ENCODE assay signal across 8 mouse cellular contexts in genomic region chr14:118937533-118938492, GRCm38 (mm10). TPM values are rescaled to one million over a fixed set of nuclear protein-coding genes. Genes with fewer than 3 reads are reported as not detected.
A peak's percentile ranks its signal among the peaks of the same experiment; 100 is the strongest.
DNase-seq lines count a peak whose midpoint lies in the region; ATAC-seq and TF ChIP-seq lines count a peak whose summit lies in the region.

Gene Dnajc3 (plus strand): TSS chr14:118937976.

- H3K4me2 ChIP-seq in forebrain, embryonic 12.5 days: peak within 1 kb of the TSS; percentile 71
- H3K4me2 ChIP-seq in heart, postnatal 0 days (ENCODE audit: low read depth, low read length): peak within 1 kb of the TSS; percentile 74
- H3K4me2 ChIP-seq in liver, embryonic 16.5 days (ENCODE audit: low read depth, low read length): peak within 1 kb of the TSS; percentile 96
- H3K4me2 ChIP-seq in neural tube, embryonic 13.5 days: peak within 1 kb of the TSS; percentile 69

- WGBS in forebrain, embryonic 12.5 days: under 1% methylated on average over 93 of the region's 124 CpGs
- WGBS in heart, postnatal 0 days: under 1% methylated on average over 122 of the region's 124 CpGs
- WGBS in liver, embryonic 16.5 days (ENCODE audit: insufficient replicate concordance): under 1% methylated on average over 118 of the region's 124 CpGs
- under 1% methylated on average over 117 of the region's 124 CpGs for WGBS in neural tube, embryonic 13.5 days

- peak within 1 kb of the TSS; percentile 82 for H3K27ac ChIP-seq in forebrain, embryonic 12.5 days
- H3K27ac ChIP-seq in heart, postnatal 0 days (ENCODE audit: low read depth): peak within 1 kb of the TSS; percentile 97
- H3K27ac ChIP-seq in liver, embryonic 16.5 days (ENCODE audit: low read length): peak within 1 kb of the TSS; percentile 91
- H3K27ac ChIP-seq in neural tube, embryonic 13.5 days (replicated peaks): peak within 1 kb of the TSS; percentile 89
- H3K27ac ChIP-seq in testis, adult 2 months (ENCODE audit: control insufficient read depth, insufficient read depth, low read depth, low read length): peak within 1 kb of the TSS; percentile 95

- H3K4me1 ChIP-seq in E14TG2a.4 (replicated peaks; ENCODE audit: low read depth, low read length): peaks cover 25% of the 10 kb centered on the region
- H3K4me1 ChIP-seq in forebrain, embryonic 12.5 days: peaks cover 23% of the 10 kb centered on the region
- peaks cover 17% of the 10 kb centered on the region for H3K4me1 ChIP-seq in heart, postnatal 0 days (ENCODE audit: control insufficient read depth, insufficient read depth)
- peaks cover 30% of the 10 kb centered on the region for H3K4me1 ChIP-seq in liver, embryonic 16.5 days (ENCODE audit: control insufficient read depth, low read depth, low read length)
- H3K4me1 ChIP-seq in neural tube, embryonic 13.5 days (replicated peaks): peaks cover 31% of the 10 kb centered on the region
- peaks cover 7% of the 10 kb centered on the region for H3K4me1 ChIP-seq in testis, adult 2 months (ENCODE audit: control insufficient read depth, insufficient read depth, low read length)

- DNase-seq in c-Kit-positive CD71-positive TER-119-positive erythroid progenitor cells, embryonic 14.5 days (ENCODE audit: low spot score): peak; percentile 97
- peak; percentile 99 for DNase-seq in heart, postnatal 0 days (ENCODE audit: low spot score)
- DNase-seq in kidney, postnatal 4 days: peak; percentile 99 to 100

- H3K9me3 ChIP-seq in E14TG2a.4 (ENCODE audit: low read length): no peaks in the 10 kb centered on the region
- H3K9me3 ChIP-seq in forebrain, embryonic 12.5 days: no peaks in the 10 kb centered on the region
- no peaks in the 10 kb centered on the region for H3K9me3 ChIP-seq in heart, postnatal 0 days (replicated peaks; ENCODE audit: control insufficient read depth, low read length)
- no peaks in the 10 kb centered on the region for H3K9me3 ChIP-seq in liver, embryonic 16.5 days (replicated peaks; ENCODE audit: control insufficient read depth, low read length)
- H3K9me3 ChIP-seq in neural tube, embryonic 13.5 days: no peaks in the 10 kb centered on the region

- no peak for TF ChIP-seq CTCF in E14TG2a.4 (conservative IDR thresholded peaks at IDR 0.05; ENCODE audit: low read length)
- TF ChIP-seq CTCF in heart, postnatal 0 days (IDR thresholded peaks at IDR 0.05; ENCODE audit: low read depth): no peak
- TF ChIP-seq CTCF in testis, adult 2 months (IDR thresholded peaks at IDR 0.05; ENCODE audit: control insufficient read depth, insufficient read depth, insufficient replicate concordance, low read depth, low read length): no peak

- H3K36me3 ChIP-seq in E14TG2a.4 (ENCODE audit: insufficient read depth, low read length): no peaks in the 10 kb centered on the region
- no peaks in the 10 kb centered on the region for H3K36me3 ChIP-seq in forebrain, embryonic 12.5 days (replicated peaks)
- H3K36me3 ChIP-seq in heart, postnatal 0 days (replicated peaks; ENCODE audit: control insufficient read depth, insufficient read depth, low read length): no peaks in the 10 kb centered on the region
- H3K36me3 ChIP-seq in liver, embryonic 16.5 days (ENCODE audit: control insufficient read depth, insufficient read depth): no peaks in the 10 kb centered on the region
- no peaks in the 10 kb centered on the region for H3K36me3 ChIP-seq in neural tube, embryonic 13.5 days
- H3K36me3 ChIP-seq in testis, adult 2 months (ENCODE audit: control insufficient read depth, insufficient read depth, low read length): no peaks in the 10 kb centered on the region

- H3K4me3 ChIP-seq in E14TG2a.4 (replicated peaks; ENCODE audit: low read length): peak within 1 kb of the TSS; percentile 99
- H3K4me3 ChIP-seq in forebrain, embryonic 12.5 days (replicated peaks): peak within 1 kb of the TSS; percentile 98
- H3K4me3 ChIP-seq in heart, postnatal 0 days (ENCODE audit: low read depth, low read length): peak within 1 kb of the TSS; percentile 99
- peak within 1 kb of the TSS; percentile 96 for H3K4me3 ChIP-seq in liver, embryonic 16.5 days (ENCODE audit: low read depth, low read length)
- H3K4me3 ChIP-seq in neural tube, embryonic 13.5 days: peak within 1 kb of the TSS; percentile 98
- peak within 1 kb of the TSS; percentile 93 for H3K4me3 ChIP-seq in testis, adult 2 months (ENCODE audit: control insufficient read depth, low read depth, low read length)

- TF ChIP-seq EP300 in heart, postnatal 0 days (IDR thresholded peaks at IDR 0.05; ENCODE audit: low read depth): no peak; the same call in 1 of the 2 replicates

- peak; percentile 100 for ATAC-seq in forebrain, embryonic 12.5 days (ENCODE audit: low FRiP score)
- ATAC-seq in heart, postnatal 0 days (ENCODE audit: insufficient read depth, low read depth): peak; percentile 99
- peak; percentile 99 for ATAC-seq in liver, embryonic 16.5 days (ENCODE audit: low read depth)
- ATAC-seq in neural tube, embryonic 13.5 days (ENCODE audit: low read depth): peak; percentile 99

- H3K9ac ChIP-seq in forebrain, embryonic 12.5 days: peak within 1 kb of the TSS; percentile 98
- peak within 1 kb of the TSS; percentile 100 for H3K9ac ChIP-seq in heart, postnatal 0 days (replicated peaks; ENCODE audit: low read depth, low read length)
- H3K9ac ChIP-seq in liver, embryonic 16.5 days (ENCODE audit: low read depth, low read length): peak within 1 kb of the TSS; percentile 99
- H3K9ac ChIP-seq in neural tube, embryonic 13.5 days: peak within 1 kb of the TSS; percentile 98

- H3K27me3 ChIP-seq in E14TG2a.4 (ENCODE audit: insufficient read depth, low read length): peaks cover 21% of the 10 kb centered on the region
- peaks cover 5% of the 10 kb centered on the region; the same call in 1 of the 2 replicates for H3K27me3 ChIP-seq in forebrain, embryonic 12.5 days
- H3K27me3 ChIP-seq in heart, postnatal 0 days (ENCODE audit: control insufficient read depth, insufficient read depth, low read length): no peaks in the 10 kb centered on the region
- H3K27me3 ChIP-seq in liver, embryonic 16.5 days (ENCODE audit: control insufficient read depth, insufficient read depth, low read depth, low read length): no peaks in the 10 kb centered on the region
- H3K27me3 ChIP-seq in neural tube, embryonic 13.5 days: no peaks in the 10 kb centered on the region
- no peaks in the 10 kb centered on the region for H3K27me3 ChIP-seq in testis, adult 2 months (ENCODE audit: control insufficient read depth, insufficient read depth, low read length)

- peak; percentile 80 for TF ChIP-seq POLR2A in testis, adult 2 months (IDR thresholded peaks at IDR 0.05; ENCODE audit: control insufficient read depth, low read depth, low read length)

RNA-seq across cellular contexts. Expression of gene Dnajc3, which starts in this region (rescaled TPM):
- 23.0 and 25.0 TPM in 2 replicates for polyA plus RNA-seq in forebrain, embryonic 12.5 days (2016; fragmentation: Nextera tagmentation; extraction: Ambion mirVana)
- 15.6 and 19.7 TPM in 2 replicates for total RNA-seq in heart, postnatal 0 days (2014; rRNA removed; ENCODE audit: low replicate concordance)
- 17.2 and 19.8 TPM in 2 replicates for polyA plus RNA-seq in heart, postnatal 0 days (2015; fragmentation: Nextera tagmentation; extraction: Ambion mirVana)
- 30.3 and 31.6 TPM in 2 replicates for polyA plus RNA-seq in liver, embryonic 16.5 days (2015; fragmentation: Nextera tagmentation; extraction: Ambion mirVana)
- polyA plus RNA-seq in neural tube, embryonic 13.5 days (2015; fragmentation: Nextera tagmentation; extraction: Ambion mirVana): 21.8 and 27.7 TPM in 2 replicates
- 10.9 and 14.9 TPM in 2 replicates for polyA plus RNA-seq in testis, adult 2 months (2012; rRNA removed)

Comparison
In these comparisons a context has a peak if more than half of its experiments do, and no peak if none do; other contexts are left out.
1. Peak in every context shown above with its lines: DNase-seq, ATAC-seq, H3K4me3 ChIP-seq and H3K27ac ChIP-seq.